Mouse (Mus musculus): ENCODE data around the gene Olfr1375. TPM values are rescaled to one million over a fixed set of nuclear protein-coding genes. Genes with fewer than 3 reads are reported as not detected.
"Not testable (repeated sequence)": the region's sequence is repeated elsewhere in the genome, so short reads cannot be mapped to it uniquely, and the experiment has no call there.

The Olfr1375 gene
- total RNA-seq (2021): not detected
- long read RNA-seq, experiment 1: 0 reads
- long read RNA-seq, experiment 2: 0 reads

DNA sequence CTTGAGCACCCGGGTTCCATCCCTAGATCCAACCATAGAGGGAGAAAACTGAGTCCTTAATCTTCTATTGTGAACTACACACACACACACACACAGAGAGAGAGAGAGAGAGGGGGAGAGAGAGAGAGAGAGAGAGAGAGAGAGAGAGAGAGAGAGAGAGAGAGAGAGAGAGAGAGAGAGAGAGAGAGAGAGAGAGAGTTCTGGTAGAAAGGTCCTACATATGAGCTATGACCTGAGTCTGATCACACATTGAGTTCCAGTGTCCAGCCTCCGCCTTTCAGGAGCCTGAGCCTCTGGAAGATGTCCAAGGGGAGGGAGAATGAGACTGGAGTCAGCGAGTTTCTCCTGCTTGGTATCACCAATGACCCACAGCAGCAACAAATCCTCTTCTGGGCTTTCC is at the start of gene Olfr1375:
TSS of gene Olfr1375 (plus strand) at position 301 of the 400 bp plus-strand sequence.
- DNase-seq (ENCODE audit: low spot score in 2 of 2): not testable (repeated sequence)

DNA sequence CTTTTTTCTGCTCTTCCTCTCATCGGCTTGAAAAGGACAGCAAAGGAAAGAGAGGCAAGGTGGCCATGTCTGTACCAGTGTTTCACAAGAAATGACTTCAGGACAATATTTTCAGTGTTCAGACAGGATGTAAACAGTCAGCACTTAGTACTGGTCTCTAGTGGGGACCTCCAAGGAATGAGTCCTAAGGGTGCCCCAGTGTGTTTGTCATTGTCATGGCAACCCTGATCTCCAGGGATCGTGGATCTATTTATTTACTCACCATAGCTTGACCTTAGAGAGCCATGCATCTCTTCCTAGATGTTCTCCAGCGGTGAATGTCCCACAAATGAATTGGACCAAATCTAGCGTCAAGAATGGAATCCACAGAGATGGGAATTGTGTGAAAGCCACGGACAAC is 44.6 kb upstream of the Olfr1375 start, which contains the start of gene Olfr51:
TSS of gene Olfr51 (plus strand) at position 301 of the 400 bp plus-strand sequence.
- DNase-seq (ENCODE audit: low spot score in 2 of 2): no peak

DNA sequence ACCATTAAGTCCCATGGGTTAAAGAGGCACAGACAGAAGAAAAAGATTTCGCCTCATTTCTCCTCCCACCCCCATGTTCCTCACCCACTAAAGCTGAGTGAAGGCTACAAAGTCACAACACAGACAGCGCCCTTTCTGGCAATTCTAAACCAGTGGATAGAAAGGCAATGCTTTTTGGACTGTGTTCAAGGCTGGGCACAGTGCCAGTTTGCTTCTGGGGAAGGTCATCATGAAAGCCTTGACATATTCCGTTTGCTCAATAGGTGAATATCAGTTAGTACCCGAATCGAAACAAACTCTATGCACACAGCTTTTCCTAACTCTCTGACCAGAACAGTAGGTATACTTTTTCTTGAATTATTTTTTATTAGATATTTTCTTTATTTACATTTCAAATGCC is 36.1 kb upstream of the Olfr1375 start:
- no peak for DNase-seq (ENCODE audit: low spot score in 2 of 2)

DNA sequence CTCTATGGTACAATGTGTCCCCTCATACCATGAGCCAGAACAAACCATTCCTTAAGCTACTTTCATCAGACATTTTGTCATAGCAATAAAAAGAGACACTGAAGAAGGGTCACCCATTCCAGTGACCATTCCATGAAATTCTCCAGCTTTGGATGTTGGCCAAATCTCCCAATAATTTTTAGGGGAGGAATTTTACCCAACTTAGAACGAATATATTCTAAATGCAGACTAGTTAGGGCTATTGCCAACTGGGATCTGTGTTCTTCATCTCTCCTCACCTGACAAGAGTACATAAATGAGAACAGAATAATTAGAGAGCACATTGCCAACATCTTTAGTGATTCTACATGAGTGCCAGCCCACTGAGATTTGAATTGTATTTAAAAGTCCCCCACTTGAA is 34.0 kb upstream of the Olfr1375 start, which contains the start of gene Olfr54:
TSS of gene Olfr54 (plus strand) at position 301 of the 400 bp plus-strand sequence.
- no peak for DNase-seq (ENCODE audit: low spot score in 2 of 2)

DNA sequence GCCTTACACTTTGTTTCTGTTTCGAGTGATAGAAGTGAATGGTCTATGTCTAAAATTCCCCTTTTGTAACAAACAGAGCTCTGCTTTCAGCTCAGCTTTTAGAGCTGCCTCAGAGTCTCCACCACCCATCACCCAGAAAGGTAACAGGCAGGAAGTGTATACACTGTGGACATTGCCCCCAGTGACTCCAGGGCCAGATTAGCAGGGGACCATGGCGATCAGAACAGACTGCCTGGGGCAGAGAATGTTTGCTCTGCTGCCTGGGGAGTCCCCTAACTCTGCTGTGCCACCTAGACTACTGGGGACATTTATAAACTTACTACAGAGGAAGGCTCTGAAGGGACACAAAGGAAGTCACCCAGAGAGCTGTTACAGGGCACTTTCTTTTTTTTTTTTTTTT is 31.6 kb upstream of the Olfr1375 start:
- no peak for DNase-seq (ENCODE audit: low spot score in 2 of 2)

DNA sequence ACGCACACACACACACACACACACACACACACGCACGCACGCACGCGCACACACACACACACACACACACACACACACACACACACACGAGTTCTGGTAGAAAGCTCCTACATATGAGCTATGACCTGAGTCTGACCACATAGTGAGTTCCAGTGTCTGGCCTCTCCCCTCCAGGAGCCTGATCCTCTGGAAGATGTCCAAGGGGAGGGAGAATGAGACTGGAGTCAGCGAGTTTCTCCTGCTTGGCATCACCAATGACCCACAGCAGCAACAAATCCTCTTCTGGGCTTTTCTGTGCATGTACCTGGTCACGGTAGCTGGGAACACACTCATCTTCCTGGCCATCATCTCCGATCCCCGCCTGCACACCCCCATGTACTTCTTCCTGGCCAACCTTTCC is 21.1 kb upstream of the Olfr1375 start:
- not testable (repeated sequence) for DNase-seq (ENCODE audit: low spot score in 2 of 2)

DNA sequence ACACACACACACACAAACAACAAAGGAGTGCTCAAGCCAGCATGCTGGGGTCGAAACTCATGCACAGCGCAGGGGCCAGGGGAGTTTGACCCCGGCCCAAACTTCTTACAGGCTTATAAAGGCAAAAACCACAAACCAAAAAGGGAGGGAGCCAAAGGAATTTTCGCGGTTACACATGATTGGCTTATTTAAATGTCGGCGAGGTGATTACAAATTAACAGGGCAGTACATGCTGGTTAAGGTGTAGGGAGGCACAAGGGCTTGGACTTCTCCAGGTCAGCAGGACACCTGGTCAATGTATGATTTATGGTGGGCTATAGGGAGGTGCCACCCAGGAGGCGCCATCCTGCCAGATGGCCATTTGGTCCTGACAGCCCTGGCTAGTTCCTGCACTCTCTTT is 18.5 kb upstream of the Olfr1375 start:
- not testable (repeated sequence) for DNase-seq (ENCODE audit: low spot score in 2 of 2)

DNA sequence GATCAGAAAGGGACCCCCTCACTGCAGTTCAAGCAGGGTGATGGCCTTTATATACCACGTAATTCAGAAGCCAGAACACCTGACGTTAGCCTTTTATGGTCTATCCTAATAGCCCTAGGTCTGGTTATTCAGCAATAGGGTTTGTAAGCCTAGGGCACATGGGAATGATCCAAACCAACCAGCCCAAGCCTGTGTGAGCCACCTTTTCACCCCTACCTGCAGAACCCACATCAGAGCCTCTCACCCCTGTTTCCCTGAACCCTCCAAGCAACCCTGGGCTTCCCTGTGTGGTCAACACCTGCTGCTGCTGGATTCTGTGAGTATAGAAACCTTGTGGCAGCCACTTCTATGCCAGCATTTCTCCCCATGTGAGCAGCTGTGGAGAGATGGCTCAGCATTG is 17.7 kb upstream of the Olfr1375 start:
- DNase-seq (ENCODE audit: low spot score in 2 of 2): no peak

DNA sequence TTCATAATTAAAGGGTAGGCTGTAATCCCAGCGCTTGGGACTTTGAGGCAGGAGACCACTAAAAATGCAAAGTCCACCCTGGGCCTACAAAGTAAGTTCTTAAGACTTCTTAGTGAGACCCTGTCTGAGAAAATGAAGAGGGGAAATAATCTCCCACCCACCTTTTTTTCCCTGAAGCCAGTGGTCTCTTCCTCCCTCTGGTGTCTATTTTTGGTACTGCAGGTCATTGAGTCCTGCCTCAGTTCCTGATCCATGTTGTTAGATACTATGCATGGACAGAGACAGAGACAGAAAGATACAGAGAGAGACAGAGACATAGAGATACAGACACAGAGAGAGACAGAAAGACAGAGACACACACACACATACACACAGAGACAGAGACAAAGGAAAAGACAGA is 15.1 kb upstream of the Olfr1375 start:
- DNase-seq (ENCODE audit: low spot score in 2 of 2): peak in 1 of 2 experiments; percentile 7

DNA sequence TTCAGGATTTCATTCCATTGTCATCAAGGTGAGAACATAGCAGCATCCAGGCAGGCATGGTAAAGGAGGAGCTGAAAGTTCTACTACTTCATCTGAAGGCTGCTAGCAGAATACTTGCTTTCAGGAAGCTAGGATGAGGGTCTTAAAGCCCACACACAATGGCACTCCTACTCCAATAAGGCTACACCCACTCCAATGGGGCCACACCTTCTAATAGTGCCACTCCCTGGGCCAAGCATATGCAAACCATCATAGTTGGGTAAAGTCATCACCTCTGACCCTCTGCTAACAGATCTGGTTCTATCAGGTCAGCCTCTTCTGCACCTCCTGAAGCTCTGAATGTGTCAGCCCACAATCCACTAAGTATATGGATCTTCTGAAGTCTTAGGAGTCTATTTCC is 13.8 kb upstream of the Olfr1375 start:
- not testable (repeated sequence) for DNase-seq (ENCODE audit: low spot score in 2 of 2)

DNA sequence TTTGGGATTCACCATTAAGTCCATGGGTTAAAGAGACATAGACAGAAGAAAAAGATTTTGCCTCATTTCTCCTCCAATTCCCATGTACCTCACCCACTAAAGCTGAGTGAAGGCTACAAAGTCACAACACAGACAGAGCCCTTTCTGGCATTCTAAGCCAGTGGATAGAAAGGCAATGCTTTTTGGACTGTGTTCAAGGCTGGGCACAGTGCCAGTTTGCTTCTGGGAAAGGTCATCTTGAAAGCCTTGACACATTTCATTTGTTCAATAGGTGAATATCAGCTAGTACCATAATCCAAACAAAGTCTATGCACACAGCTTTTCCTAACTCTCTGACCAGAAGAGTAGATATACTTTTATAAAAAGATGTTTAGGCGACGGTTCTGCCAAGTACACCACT is 12.0 kb upstream of the Olfr1375 start:
- DNase-seq (ENCODE audit: low spot score in 2 of 2): no peak

DNA sequence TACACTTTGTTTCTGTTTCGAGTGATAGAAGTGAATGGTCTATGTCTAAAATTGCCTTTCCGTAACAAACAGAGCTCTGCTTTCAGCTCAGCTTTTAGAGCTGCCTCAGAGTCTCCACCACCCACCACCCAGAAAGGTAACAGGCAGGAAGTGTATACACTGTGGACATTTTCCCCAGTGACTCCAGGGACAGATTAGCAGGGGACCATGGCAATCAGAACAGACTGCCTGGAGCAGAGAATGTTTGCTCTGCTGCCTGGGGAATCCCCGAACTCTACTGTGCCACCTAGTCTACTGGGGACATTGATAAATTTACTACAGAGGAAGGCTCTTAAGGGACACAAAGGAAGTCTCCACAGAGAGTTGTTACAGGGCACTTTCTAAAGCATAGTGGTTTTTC is 3.1 kb upstream of the Olfr1375 start:
- DNase-seq (ENCODE audit: low spot score in 2 of 2): not testable (repeated sequence)

DNA sequence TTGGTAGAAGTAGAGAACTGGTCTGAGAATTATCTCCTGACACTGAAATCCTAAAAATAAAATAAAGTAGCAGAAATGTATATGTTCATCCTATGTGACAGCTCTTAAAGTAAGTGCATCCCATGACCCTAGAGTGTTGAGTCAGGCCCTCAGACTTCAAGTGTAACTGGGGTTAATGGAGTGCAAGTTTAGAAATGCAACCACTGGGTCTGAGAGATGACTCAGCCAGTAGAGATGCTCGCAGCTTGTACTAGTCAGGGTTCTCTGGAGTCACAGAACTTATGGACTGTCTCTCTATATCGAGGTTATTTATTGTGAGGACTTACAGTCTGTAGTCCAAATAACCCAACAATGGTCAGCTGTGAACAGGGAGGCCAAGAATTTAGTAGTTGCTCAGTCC is 3.8 kb downstream of the Olfr1375 start:
- no peak for DNase-seq (ENCODE audit: low spot score in 2 of 2)

DNA sequence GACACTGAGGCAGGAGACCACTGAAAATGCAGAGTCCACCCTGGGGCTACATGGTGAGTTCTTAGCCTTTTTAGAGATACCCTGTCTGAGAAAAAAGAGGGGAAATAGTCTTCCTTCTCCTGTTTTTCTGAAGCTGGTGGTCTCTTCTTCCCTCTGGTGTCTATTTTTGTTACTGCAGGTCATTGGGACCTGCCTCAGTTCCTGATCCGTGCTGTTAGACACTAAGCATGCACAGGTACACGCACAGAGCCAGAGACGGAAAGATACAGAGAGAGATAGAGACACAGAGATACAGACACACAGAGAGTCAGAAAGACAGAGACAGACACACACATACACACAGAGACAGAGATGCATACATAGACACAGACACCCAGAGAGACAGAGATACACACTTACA is 5.3 kb downstream of the Olfr1375 start:
- DNase-seq (ENCODE audit: low spot score in 2 of 2): no peak

DNA sequence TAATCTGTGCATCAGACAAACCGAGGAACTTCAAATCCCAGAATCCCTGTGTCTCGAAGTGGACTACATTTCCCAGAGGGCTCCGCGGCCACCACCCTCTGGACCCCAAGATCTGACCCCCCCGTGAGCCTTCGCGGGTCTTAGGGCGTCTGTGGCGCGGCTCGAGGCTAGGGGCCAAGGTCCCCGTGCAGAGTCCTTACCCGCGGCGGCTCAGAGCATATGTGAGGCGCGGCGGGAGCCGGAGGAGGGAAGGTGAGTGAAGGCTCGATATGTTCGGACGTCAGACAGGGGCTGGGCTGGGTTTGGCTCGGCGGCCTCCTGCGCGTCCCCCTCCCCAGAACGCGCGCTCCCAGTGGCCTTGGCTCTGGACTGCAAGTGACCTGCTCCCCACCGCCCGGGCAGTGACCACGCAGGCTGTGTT is 11.3 kb downstream of the Olfr1375 start, which contains the start of gene Zfp354a:
TSS of gene Zfp354a (plus strand) at position 107 of the 421 bp plus-strand sequence.
- peak; percentile 71 to 79 for DNase-seq (ENCODE audit: low spot score in 2 of 2)

DNA sequence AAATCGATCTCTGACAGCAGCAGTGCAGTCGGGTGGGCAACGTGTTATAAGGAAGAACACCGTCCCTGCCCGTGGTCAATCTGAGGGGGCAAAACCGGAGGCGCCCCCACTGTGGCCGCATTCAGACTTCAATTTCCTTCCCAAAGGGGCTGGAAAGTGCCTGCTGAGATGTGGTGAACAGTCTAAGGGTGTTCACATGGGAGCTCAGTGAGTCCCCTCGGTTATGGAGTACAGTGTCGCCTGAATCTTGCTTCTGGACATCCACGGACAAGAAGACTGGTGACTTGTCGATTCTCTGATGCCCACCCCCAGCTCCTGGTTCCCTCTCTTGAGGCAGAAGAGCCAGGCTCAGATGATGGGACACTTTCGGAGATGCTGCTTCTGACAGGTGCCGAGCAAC is 11.7 kb downstream of the Olfr1375 start:
- DNase-seq (ENCODE audit: low spot score in 2 of 2): no peak

DNA sequence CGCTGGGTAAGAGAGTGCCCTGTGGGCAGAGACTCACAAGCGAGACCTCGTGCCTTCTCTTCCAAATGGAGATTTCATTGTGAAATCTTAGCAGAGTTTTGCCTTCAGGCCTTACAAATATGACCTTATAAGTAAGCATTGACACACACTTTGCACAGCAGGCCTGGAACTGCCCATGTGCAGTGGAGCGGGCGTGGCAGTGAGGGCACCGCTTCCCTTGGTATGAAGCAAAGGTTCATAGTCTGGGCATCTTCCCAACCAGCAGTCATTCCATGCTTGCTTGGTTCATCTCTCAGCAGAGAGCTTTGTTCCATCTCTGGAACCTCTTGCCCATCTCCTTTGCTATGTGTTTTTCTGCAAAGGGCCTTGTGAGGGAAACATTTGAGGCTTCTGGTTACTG is 13.1 kb downstream of the Olfr1375 start:
- DNase-seq (ENCODE audit: low spot score in 2 of 2): no peak

DNA sequence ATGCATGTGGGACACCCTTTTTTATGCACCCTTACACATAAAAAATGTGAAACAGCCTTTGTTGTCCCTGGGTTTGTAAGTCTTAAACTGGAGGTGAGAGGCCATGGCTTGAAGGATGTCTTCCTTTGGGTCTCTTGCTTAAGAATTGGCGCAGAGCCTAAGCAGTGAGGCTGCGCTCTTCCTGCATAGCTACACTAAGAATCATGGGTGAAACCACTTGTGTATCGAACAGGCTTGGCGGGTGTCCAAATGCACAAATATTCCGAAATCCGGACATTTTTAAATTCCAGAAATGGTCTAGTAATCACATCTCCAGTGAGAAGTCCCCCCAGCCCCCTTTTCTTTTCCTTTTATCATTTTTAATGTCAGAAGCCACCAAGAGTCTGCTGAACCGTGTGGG is 15.4 kb downstream of the Olfr1375 start:
- no peak for DNase-seq (ENCODE audit: low spot score in 2 of 2)

DNA sequence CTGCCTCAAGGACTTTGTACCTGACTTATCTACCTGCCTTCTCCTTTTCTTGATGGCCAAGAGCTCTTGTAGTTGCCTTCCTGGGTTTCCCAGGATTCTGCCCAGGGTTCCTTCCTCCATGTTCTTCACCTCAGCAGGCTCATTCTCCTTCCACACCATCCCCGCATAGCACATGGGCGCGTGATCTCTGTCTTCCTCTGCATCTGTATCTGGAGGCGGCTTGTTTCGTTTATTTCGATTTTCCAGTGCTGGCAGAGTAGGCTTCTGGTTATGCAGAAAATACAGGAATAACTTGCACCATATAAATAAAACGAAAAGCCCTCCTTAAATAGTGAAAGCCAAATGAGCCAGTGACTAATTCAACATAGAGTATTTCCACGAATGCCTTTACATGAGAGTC is 15.9 kb downstream of the Olfr1375 start:
- peak; percentile 27 to 60 for DNase-seq (ENCODE audit: low spot score in 2 of 2)

DNA sequence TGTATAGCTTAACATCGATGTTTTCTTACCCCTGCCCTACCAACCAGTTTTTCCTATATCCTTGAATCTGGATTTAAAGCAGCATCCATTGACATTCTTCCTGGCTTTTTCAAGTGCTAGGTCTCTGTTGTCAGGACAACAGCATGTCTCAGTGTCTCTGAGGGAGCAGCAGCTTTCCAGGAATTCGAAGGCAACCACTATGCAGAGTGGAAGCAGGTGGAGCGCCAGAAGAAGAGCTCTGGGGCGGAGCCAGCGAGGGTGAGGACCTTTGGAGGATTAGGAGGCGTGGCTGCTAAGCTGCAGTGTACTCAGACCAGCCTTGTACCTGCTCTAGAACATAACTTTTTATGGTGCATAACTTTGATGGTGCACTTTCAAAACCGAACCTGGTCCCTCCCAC is 36.6 kb downstream of the Olfr1375 start:
- DNase-seq (ENCODE audit: low spot score in 2 of 2): no peak

DNA sequence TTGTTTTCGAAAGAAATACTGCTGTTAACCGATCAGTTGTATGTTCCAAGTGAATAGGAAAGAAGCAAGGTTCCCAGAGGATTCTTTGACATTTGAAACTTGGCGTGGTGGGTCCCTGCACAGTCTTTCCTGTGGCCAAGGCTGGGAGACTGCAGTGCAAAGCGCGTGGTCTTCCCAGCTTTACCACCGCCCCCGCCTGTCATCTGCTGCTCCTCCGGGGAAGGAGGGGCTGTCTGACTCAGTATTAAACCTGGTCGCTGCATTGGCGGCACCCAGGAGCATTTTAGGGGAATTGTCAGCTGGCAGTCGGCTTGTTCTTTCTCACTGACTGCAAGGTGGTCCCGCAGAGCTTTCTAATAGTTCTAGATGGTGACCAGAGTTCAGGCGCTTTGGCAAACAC is 37.4 kb downstream of the Olfr1375 start:
- DNase-seq (ENCODE audit: low spot score in 2 of 2): peak in 1 of 2 experiments; percentile 45

All from left cerebral cortex, adult 18-20 months (tissue).